Mouse (Mus musculus) left cerebral cortex, postnatal 4 days (tissue): ENCODE measurements around the gene Lnp1. TPM values are rescaled to one million over a fixed set of nuclear protein-coding genes. Genes with fewer than 3 reads are reported as not detected.
A peak's percentile ranks its signal among the peaks of the same experiment; 100 is the strongest.
"Not testable (repeated sequence)": the region's sequence is repeated elsewhere in the genome, so short reads cannot be mapped to it uniquely, and the experiment has no call there.

Experiments used
- DNase-seq: peaks from one replicate; pipeline ENCODE4 v3.0.0-alpha.2; 2022
- intact Hi-C: fragments of 180-260 bp; cut with DNase I; formaldehyde crosslinking; loops from one replicate; pipeline ENCODE4 v1.15.1; 2025
- total RNA-seq, 2 experiments: library from RNA; stranded (reverse); gene quantifications; 2 replicates each; pipeline ENCODE4 v1.2.3; 2021

The Lnp1 gene
- 1 to 10 TPM in 1 of 2 experiments, under 1 TPM in 1; 0.62 to 1.9 TPM for total RNA-seq

GRCm38 (mm10) chr16:56928023-56928422 lies at the start of gene Lnp1:
TSS of gene Lnp1 (minus strand) at chr16:56928061.
- DNase-seq: peak; percentile 48
- intact Hi-C loops: no loop called here

GRCm38 (mm10) chr16:56974646-56975045 lies 46.8 kb upstream of the Lnp1 start:
- intact Hi-C loops: no loop called here
- DNase-seq: no peak

DNA sequence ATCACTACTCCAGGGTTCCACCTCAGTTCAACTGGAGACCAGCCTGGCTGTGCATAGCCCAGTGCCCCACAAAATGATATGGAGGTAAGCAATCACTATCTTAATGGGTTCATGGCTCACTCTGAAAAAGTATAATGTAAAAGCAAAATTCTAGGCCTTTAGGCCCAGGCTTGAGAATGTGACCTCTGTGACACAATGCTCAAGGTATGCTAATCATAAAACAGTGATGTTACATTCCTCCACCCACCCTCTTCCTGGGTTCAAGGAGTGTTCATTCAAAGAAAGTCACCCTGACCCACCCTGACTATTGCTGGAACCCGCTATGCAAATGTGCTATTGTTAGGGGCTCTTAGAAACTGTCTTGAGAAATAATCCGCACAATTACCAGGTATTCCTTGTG lies 30.4 kb upstream of the Lnp1 start:
- intact Hi-C loops: not testable (repeated sequence)

GRCm38 (mm10) chr16:56949085-56949484 lies 21.2 kb upstream of the Lnp1 start:
- intact Hi-C loops: no loop called here
- no peak for DNase-seq

More for the DNA sequence above, 30.4 kb upstream of the Lnp1 start:
- DNase-seq: not testable (repeated sequence)

DNA sequence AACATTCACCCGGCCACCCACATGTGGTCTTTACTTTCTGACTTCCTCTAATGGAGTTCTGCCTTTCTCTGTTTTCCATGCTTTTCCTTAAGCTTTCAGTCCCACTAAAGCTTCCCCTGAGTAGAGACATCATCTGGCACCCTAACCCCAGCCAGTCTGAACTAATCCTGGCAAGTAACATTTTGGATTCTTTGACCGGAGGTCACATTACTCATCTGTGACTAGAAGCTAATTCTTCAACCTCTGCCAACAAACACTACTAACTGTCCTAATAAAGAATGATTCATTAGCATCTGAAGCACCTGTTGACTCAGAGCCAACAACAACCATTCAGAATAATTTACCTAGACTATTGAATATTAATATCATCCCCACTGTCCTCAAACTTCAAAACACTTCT lies 14.5 kb upstream of the Lnp1 start:
- intact Hi-C loops: no loop called here
- DNase-seq: no peak

- no peak for DNase-seq
- intact Hi-C loops: loop anchor here (2.0 kb wide), 1 partner anchor 149 kb away; no protein-coding TSS in a partner anchor
Observed at GRCm38 (mm10) chr16:56920102-56920657, 7.7 kb downstream of the Lnp1 start.

GRCm38 (mm10) chr16:56917230-56917629 lies 10.6 kb downstream of the Lnp1 start:
- no peak for DNase-seq
- intact Hi-C loops: no loop called here

GRCm38 (mm10) chr16:56908986-56909385 lies 18.9 kb downstream of the Lnp1 start:
- intact Hi-C loops: no loop called here
- DNase-seq: no peak

DNA sequence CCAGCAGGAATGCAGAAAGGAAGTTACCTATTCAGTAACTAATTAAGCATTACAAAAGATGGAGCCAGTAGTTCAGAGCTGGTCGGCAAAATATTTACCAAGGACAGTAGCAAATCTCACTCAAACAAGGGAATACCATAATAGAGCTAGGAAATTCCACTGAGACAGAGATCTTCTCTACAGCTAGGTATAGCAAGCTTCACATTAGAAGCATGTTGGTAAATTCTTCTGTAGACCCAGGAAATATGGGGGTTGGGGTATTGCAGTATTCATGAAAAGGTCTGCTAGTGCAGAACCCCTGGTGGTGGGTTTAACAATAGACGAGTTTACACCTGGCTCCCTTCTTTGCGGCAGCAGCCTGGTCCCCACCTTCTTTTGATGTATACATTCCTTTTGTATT lies 25.7 kb downstream of the Lnp1 start:
- intact Hi-C loops, DNase-seq: not testable (repeated sequence)

DNA sequence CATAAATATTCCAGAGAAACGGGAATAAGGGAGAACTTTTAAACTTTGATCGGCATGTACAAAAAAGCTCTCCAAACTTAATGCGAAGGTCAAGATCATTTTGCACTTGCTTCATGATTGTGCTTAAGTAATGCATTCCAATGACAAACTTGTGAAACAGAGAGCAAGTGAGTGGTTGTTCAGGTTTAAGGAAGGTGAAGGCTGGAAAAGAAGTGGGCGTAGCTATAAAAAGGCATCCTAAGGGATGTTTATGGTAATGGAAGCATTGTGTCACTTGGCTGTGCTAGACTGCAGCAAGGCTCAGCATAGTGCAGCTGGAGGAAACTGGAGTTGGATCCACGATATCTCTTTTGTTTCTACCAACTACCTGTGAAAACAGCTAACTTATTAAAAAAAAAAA lies 36.3 kb downstream of the Lnp1 start:
- DNase-seq: no peak
- intact Hi-C loops: no loop called here

DNA sequence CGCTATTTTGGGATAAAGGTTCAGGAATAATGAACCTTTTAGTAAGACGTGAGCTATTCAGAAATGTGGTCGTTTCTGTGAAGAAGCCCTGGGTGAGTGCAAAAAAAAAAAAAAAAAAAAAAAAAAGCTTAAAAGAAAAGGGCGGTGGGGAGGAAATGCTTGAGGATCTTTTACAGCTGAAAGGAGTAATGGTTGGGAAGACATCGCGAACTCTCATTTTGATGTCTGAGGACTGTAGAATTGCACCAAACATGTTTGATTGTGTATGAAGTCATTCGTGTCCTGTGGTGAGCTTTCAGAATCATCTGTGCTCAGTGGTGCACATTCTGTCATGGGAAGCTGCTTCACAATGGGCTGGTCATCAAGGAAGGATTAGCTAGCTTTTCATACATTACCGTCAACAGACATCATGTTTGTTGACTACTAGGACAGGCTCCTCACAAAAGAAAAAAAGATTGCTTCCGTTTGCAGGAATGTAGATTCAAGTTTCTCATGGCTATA lies 41.2 kb downstream of the Lnp1 start:
- DNase-seq: no peak
- intact Hi-C loops: no loop called here

DNA sequence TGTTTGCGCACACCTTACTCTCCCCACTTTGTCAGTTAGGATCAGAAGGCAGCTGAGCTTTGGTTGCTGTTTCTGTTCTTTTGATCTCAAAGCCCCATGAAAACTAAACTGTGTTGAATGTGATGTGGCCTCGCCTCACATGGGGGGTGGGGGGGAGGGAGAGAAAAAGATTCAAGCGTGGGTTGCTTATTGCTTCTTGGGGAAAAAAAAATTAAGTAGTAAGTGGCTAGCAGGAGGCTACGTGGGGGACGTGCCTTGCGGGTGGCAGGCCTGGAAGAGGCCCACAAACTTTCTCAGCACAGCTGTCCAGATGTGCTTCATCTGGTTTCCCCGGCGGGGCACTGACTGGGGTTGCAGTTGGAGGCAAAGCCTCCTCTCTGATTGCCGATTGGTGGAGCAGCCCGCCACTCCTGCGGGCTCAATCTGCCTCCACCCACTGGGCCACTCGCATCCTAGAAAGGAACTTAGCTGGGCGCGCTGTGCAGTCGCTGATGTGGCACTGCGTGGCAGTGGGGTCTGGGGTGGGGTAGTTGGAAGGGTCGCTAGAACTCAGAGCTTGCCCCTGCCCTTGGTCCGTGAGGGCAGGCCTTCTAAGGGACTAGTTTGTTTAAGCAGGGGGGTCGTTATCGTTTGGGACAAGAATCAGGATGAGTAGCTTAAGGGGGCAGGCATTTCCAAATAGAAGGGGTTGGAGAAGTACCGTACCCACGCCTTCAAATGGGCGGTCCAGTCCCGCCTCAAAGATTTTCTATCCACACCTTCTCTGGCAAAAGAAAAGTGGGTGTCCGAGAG lies 41.8 kb downstream of the Lnp1 start, which contains the start of gene Tmem45a:
Gene Tmem45a, minus strand, starts transcription at position 343 of the 792 bp plus-strand sequence.
- DNase-seq: peak; percentile 81
- intact Hi-C loops: no loop called here

DNA sequence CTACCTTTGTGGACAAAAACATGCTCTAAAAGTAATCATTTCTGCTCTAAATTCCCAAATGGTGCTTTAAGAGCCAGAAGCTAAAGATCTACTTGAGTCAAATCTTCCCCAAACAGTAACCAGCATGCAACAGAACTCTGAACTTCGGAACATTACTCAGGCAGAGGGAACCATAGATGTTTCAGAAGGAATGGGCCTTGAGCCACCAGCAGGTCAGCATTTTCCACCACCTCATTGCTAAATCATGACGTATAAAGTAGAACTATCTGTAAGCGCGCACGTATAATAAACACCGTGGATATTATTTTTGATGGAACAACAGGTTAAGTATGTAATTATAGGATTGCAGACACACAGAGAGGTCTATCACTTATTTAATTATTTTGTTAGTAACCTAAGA lies 43.0 kb downstream of the Lnp1 start:
- intact Hi-C loops: no loop called here
- no peak for DNase-seq

DNA sequence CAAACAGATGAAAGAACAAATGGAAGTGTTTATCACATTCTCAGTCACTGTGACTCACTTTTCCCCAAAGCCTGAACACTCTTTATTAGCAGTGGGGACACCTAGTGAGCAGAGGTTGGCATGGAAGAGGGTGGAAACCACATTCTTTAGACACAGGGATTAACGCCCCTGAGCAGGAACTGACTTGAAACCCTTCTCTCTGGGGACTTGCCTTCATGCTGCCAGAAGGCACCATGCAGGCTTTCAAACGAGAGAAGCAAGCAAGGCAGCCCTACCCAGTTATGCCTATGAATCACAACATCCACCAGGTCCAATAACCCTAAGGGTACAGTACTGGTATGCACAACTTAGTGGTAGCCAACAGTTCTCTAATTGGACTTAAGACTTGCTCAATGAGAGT lies 54.5 kb downstream of the Lnp1 start:
- DNase-seq: no peak
- intact Hi-C loops: no loop called here

DNA sequence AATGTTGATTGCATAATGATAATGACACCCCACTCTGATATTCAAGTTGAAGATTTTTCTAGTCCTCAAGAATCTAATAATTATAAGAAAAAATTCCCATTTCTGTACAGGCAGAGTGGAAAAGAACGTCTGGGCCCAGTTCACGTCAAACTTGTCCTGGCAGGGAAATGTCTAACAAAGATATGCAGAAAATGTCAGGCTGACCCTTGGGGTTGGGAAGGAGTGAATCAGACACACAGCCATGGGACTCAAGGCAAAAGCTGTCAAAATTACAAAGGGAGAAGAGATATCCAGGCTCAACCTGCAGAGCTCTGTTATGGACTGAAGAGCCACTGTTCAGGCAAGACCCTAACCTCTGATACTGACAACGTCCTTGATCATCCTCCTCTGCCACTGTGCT lies 57.4 kb downstream of the Lnp1 start:
- intact Hi-C loops: no loop called here
- DNase-seq: no peak

DNA sequence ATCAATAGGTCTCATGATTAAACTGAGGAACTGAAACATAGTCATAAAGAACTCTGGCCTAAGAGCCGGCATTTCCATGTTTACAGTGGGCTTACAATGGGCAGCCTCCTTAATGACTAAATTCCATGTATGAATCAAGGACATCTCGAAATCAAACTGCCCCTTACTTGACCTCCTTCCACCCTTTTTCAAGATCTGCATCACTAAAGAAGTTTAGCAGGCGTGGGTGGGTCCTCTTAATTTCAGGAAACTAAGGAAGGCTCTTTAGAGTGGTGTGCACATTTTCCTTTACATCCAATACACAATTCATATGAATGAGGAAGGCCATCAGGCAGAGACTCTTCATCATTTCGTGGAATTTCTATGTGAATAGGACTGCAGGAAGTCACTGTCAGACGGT lies 59.5 kb downstream of the Lnp1 start:
- intact Hi-C loops: no loop called here
- no peak for DNase-seq

- intact Hi-C loops: no loop called here
- DNase-seq: no peak
Observed at GRCm38 (mm10) chr16:56867591-56867990, 60.3 kb downstream of the Lnp1 start.

Other genes starting within 250 kb of the Lnp1 start
- 10 to 100 TPM; 85.5 to 91.4 TPM for gene Tfg, start 210.6 kb downstream of the Lnp1 start, total RNA-seq
- not detected for gene Adgrg7, start 132.2 kb downstream of the Lnp1 start, total RNA-seq
- 1 to 10 TPM; 1.5 to 2.7 TPM for gene Tmem45a, start 41.9 kb downstream of the Lnp1 start, total RNA-seq
- gene Tmem45a2, start 143.3 kb upstream of the Lnp1 start, total RNA-seq: not detected
- 100 to 1,000 TPM; 112 to 113 TPM for gene Tomm70a, start 193.6 kb upstream of the Lnp1 start, total RNA-seq
- gene Nit2, start 239.3 kb upstream of the Lnp1 start, total RNA-seq: 10 to 100 TPM; 22.9 to 26.6 TPM